Mouse (Mus musculus): ENCODE results near the gene Marcks. TPM values are rescaled to one million over a fixed set of nuclear protein-coding genes. Genes with fewer than 3 reads are reported as not detected.

The Marcks gene
- polyA plus RNA-seq, 1 experiment = 4.6 TPM

GRCm38 (mm10) chr10:37111432-37111831 is 27.3 kb downstream of the Marcks start:
- no peaks in the 10 kb centered on the region for H3K4me1 ChIP-seq (ENCODE audit: control insufficient read depth, insufficient read depth, low read length)
- no peaks in the 10 kb centered on the region for H3K27me3 ChIP-seq (ENCODE audit: control insufficient read depth, insufficient read depth, low read length)
- H3K27ac ChIP-seq (ENCODE audit: control insufficient read depth, insufficient read depth, low read depth, low read length) = no peak overlapping the region
- TF ChIP-seq POLR2A (IDR thresholded peaks at IDR 0.05; ENCODE audit: control insufficient read depth, low read depth, low read length) (no peak), CTCF (IDR thresholded peaks at IDR 0.05; ENCODE audit: control insufficient read depth, insufficient read depth, insufficient replicate concordance, low read depth, low read length) (no peak)
- H3K36me3 ChIP-seq (ENCODE audit: control insufficient read depth, insufficient read depth, low read length) = no peaks in the 10 kb centered on the region
- H3K4me3 ChIP-seq (ENCODE audit: control insufficient read depth, low read depth, low read length) = no peak overlapping the region

GRCm38 (mm10) chr10:37106871-37107627 is 31.7 kb downstream of the Marcks start:
- H3K27ac ChIP-seq (ENCODE audit: control insufficient read depth, insufficient read depth, low read depth, low read length) = no peak overlapping the region
- no peak for TF ChIP-seq CTCF (IDR thresholded peaks at IDR 0.05; ENCODE audit: control insufficient read depth, insufficient read depth, insufficient replicate concordance, low read depth, low read length)
- TF ChIP-seq POLR2A (IDR thresholded peaks at IDR 0.05; ENCODE audit: control insufficient read depth, low read depth, low read length) = no peak

GRCm38 (mm10) chr10:37106303-37106702 is 32.4 kb downstream of the Marcks start:
- Histone ChIP-seq H3K4me3 (ENCODE audit: control insufficient read depth, low read depth, low read length) (no peak overlapping the region), H3K27ac (ENCODE audit: control insufficient read depth, insufficient read depth, low read depth, low read length) (no peak overlapping the region), H3K4me1 (ENCODE audit: control insufficient read depth, insufficient read depth, low read length) (no peaks in the 10 kb centered on the region), H3K27me3 (ENCODE audit: control insufficient read depth, insufficient read depth, low read length) (no peaks in the 10 kb centered on the region), H3K36me3 (ENCODE audit: control insufficient read depth, insufficient read depth, low read length) (no peaks in the 10 kb centered on the region)
- TF ChIP-seq POLR2A (IDR thresholded peaks at IDR 0.05; ENCODE audit: control insufficient read depth, low read depth, low read length) (no peak), CTCF (IDR thresholded peaks at IDR 0.05; ENCODE audit: control insufficient read depth, insufficient read depth, insufficient replicate concordance, low read depth, low read length) (no peak)

More at GRCm38 (mm10) chr10:37106871-37107627, 31.7 kb downstream of the Marcks start:
- no peaks in the 10 kb centered on the region for H3K36me3 ChIP-seq (ENCODE audit: control insufficient read depth, insufficient read depth, low read length)
- no peaks in the 10 kb centered on the region for H3K27me3 ChIP-seq (ENCODE audit: control insufficient read depth, insufficient read depth, low read length)
- H3K4me3 ChIP-seq (ENCODE audit: control insufficient read depth, low read depth, low read length) = no peak overlapping the region
- no peaks in the 10 kb centered on the region for H3K4me1 ChIP-seq (ENCODE audit: control insufficient read depth, insufficient read depth, low read length)

DNA sequence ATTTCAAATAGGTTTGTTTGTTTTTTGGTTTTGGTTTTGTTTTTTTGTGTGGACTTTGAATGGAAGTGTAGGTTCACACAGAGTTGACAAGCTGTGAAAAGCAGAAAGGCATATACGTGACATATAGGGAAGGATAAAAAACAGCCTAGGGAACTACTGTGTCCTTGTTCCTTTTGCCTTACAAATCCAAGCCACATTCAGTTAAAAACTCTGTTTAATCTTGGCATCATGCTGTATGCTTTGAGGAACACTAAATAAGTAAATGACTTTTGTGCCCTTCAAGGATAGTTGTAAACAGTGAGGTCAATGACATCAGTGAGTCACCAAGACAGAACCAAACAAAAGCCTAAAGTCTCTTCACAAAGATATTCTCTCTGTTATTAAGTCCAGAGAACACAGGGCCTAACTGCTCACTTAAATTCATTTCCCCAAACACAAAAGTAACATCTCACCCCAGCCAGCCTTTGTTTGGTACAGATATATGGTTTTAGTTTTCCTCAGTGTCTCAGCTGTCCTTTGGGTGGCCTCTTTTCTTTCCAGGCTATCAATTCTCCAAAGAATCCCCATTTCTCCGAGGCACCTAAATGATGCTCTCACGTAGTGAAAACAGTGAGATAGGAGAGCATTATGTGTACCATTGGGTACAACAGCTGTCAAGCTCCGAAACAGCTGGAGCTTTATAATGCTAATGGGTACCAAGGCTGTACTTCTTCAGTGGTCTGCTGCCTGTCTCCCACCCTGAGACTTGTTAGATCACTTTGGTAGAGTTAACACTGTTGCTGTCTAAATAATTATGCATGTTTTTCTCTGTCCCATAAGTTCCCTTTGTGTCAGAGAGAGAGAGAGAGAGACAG is 36.3 kb downstream of the Marcks start:
- TF ChIP-seq POLR2A (IDR thresholded peaks at IDR 0.05; ENCODE audit: control insufficient read depth, low read depth, low read length) = no peak
- Histone ChIP-seq H3K4me1 (ENCODE audit: control insufficient read depth, insufficient read depth, low read length) (no peaks in the 10 kb centered on the region), H3K27ac (ENCODE audit: control insufficient read depth, insufficient read depth, low read depth, low read length) (no peak overlapping the region), H3K36me3 (ENCODE audit: control insufficient read depth, insufficient read depth, low read length) (no peaks in the 10 kb centered on the region), H3K4me3 (ENCODE audit: control insufficient read depth, low read depth, low read length) (no peak overlapping the region), H3K27me3 (ENCODE audit: control insufficient read depth, insufficient read depth, low read length) (no peaks in the 10 kb centered on the region)

GRCm38 (mm10) chr10:37101733-37102132 is 37.0 kb downstream of the Marcks start:
- H3K27me3 ChIP-seq (ENCODE audit: control insufficient read depth, insufficient read depth, low read length) = no peaks in the 10 kb centered on the region
- no peaks in the 10 kb centered on the region for H3K4me1 ChIP-seq (ENCODE audit: control insufficient read depth, insufficient read depth, low read length)
- no peaks in the 10 kb centered on the region for H3K36me3 ChIP-seq (ENCODE audit: control insufficient read depth, insufficient read depth, low read length)
- no peak overlapping the region for H3K4me3 ChIP-seq (ENCODE audit: control insufficient read depth, low read depth, low read length)
- no peak for TF ChIP-seq POLR2A (IDR thresholded peaks at IDR 0.05; ENCODE audit: control insufficient read depth, low read depth, low read length)
- no peak for TF ChIP-seq CTCF (IDR thresholded peaks at IDR 0.05; ENCODE audit: control insufficient read depth, insufficient read depth, insufficient replicate concordance, low read depth, low read length)
- no peak overlapping the region for H3K27ac ChIP-seq (ENCODE audit: control insufficient read depth, insufficient read depth, low read depth, low read length)

DNA sequence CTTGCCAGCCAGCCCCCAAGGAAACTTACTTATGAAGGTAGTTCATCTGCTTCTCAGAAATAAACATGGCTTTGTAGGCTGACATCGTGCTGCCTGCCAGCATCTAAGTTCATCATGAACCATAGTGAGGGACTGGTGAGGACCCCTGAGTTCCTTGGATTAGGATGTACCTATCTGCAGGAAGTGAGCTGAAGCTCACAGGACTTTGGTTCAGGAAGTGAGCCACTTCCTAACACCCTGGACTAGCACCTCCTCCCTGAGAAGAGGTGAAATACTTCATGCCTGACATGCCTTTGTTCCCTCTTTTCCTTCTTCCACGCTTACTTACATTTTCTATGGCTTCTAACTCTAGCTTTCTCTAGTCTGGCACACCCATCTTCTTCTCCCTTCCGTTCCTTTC is 42.2 kb downstream of the Marcks start:
- Histone ChIP-seq H3K27ac (ENCODE audit: control insufficient read depth, insufficient read depth, low read depth, low read length) (peak overlapping the region; percentile 44; the same call in 1 of the 2 replicates), H3K36me3 (ENCODE audit: control insufficient read depth, insufficient read depth, low read length) (no peaks in the 10 kb centered on the region), H3K27me3 (ENCODE audit: control insufficient read depth, insufficient read depth, low read length) (no peaks in the 10 kb centered on the region), H3K4me1 (ENCODE audit: control insufficient read depth, insufficient read depth, low read length) (no peaks in the 10 kb centered on the region; the same call in 1 of the 2 replicates), H3K4me3 (ENCODE audit: control insufficient read depth, low read depth, low read length) (no peak overlapping the region)
- TF ChIP-seq CTCF (IDR thresholded peaks at IDR 0.05; ENCODE audit: control insufficient read depth, insufficient read depth, insufficient replicate concordance, low read depth, low read length) = no peak
- TF ChIP-seq POLR2A (IDR thresholded peaks at IDR 0.05; ENCODE audit: control insufficient read depth, low read depth, low read length) = no peak

DNA sequence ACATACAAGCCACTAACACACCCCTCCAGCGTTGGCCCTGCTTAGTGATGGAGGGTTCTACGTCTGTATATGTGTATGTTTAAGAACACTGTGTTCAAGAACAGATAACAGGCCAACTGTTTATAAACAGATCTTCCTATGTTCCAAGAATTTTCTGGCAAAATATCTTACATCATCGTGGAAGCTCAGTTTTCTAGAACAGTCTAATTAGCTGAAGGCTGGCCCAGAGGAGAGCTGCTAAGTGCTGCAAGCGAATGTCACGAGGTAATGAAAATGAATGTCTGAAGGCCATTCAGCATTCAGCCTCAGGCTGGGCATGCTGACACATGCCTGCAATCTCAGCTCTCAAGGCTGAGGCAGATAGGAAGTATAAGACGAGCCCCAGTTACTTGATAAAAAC is 42.9 kb downstream of the Marcks start:
- TF ChIP-seq CTCF (IDR thresholded peaks at IDR 0.05; ENCODE audit: control insufficient read depth, insufficient read depth, insufficient replicate concordance, low read depth, low read length) = no peak
- no peak for TF ChIP-seq POLR2A (IDR thresholded peaks at IDR 0.05; ENCODE audit: control insufficient read depth, low read depth, low read length)
- Histone ChIP-seq H3K4me3 (ENCODE audit: control insufficient read depth, low read depth, low read length) (no peak overlapping the region), H3K36me3 (ENCODE audit: control insufficient read depth, insufficient read depth, low read length) (no peaks in the 10 kb centered on the region), H3K27ac (ENCODE audit: control insufficient read depth, insufficient read depth, low read depth, low read length) (0 out of 2 replicates have a peak overlapping the region, but pooled peaks have one; percentile 4), H3K4me1 (ENCODE audit: control insufficient read depth, insufficient read depth, low read length) (no peaks in the 10 kb centered on the region; the same call in 1 of the 2 replicates), H3K27me3 (ENCODE audit: control insufficient read depth, insufficient read depth, low read length) (no peaks in the 10 kb centered on the region)

All from testis, adult 2 months (tissue).